Mouse (Mus musculus): ENCODE measurements around the gene Rab1b. TPM values are rescaled to one million over a fixed set of nuclear protein-coding genes. Genes with fewer than 3 reads are reported as not detected.

Gene Rab1b
- total RNA-seq, 2 experiments from 2014 or later, result 188 to 191 TPM

DNA sequence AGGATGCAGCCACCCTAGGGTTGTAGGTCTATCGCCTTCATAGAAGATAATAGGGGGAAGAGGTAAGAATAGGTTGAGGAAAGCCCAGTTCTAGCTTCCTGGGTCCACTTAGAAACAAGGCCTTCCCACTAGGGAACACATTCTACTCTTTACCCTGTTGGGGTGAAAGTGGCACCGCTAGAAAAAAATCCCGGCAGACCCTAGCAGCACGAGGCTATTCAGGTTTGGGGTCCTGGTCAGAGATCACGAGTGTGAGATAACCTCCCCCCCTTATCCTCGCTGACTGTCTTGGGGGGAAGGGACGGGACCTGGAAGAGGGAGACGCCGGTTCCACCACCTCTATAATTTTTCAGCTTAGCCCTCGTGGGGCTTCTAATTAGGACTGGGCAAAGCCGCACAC is 35.8 kb downstream of the Rab1b start:
- no peak for DNase-seq

DNA sequence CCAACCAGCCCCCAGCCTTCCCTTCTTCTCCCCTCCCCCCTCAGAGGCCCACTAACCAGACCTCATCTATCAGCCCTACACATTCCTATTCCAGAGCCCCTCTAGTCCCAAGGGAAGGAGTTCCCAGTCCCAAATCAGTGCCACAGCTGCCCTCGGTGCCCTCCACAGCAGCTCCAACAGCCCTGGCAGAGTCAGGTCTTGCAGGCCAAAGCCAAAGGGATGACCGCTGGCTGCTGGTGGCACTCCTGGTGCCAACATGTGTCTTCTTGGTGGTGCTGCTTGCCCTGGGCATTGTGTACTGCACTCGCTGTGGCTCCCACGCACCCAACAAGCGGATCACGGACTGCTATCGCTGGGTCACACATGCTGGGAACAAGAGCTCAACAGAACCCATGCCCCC is 36.9 kb downstream of the Rab1b start:
- no peak for DNase-seq

DNA sequence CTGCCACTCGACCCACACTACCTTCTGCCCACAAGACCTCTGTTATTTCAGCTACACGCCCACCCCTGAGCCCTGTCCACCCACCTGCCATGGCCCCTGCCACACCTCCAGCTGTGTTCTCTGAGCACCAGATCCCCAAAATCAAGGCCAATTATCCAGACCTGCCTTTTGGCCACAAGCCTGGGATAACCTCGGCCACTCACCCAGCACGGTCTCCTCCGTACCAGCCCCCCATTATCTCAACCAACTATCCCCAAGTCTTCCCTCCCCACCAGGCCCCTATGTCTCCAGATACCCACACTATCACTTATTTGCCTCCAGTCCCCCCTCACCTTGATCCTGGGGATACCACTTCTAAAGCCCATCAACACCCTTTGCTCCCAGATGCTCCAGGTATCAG is 37.4 kb downstream of the Rab1b start:
- DNase-seq, result no peak

DNA sequence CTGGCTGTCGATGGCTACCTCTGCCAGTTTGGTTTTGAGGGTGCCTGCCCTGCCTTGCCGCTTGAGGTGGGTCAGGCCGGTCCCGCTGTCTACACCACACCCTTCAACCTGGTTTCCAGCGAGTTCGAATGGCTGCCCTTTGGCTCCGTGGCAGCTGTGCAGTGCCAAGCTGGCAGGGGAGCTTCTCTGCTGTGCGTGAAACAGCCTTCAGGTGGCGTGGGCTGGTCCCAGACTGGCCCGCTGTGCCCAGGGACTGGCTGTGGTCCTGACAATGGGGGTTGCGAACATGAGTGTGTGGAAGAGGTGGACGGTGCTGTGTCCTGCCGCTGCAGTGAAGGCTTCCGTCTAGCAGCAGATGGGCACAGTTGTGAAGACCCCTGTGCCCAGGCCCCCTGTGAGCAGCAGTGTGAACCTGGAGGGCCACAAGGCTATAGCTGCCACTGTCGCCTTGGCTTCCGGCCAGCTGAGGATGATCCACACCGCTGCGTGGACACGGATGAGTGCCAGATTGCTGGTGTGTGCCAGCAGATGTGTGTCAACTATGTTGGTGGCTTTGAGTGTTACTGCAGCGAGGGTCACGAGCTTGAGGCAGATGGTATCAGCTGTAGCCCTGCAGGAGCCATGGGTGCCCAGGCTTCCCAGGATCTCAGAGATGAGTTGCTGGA is 38.2 kb downstream of the Rab1b start:
- no peak for DNase-seq

DNA sequence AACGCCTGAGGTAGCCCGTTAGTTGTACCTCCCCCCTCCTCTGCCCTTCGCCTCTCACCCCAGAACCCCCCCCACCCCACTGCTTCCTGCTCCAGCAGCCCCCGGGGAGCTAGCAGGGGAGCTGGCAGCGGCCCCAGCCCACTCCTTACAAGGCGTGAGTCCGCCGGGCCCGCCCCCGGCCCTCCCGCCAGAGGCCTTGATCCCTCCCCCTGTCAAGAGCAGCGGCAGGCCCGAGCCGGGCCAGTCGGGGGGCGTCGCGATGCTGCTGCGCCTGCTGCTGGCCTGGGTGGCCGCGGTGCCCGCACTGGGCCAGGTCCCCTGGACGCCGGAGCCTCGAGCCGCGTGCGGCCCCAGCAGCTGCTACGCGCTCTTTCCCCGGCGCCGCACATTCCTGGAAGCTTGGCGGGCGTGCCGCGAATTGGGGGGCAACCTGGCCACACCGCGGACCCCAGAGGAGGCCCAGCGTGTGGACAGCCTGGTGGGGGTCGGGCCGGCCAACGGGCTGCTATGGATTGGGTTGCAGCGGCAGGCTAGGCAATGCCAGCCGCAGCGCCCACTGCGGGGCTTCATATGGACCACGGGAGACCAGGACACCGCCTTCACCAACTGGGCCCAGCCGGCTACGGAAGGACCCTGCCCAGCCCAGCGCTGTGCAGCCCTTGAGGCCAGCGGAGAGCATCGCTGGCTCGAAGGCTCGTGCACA is 38.9 kb downstream of the Rab1b start, which contains the start of gene Cd248:
Gene Cd248, plus strand, starts transcription at position 212 of the 703 bp plus-strand sequence.
- peak; percentile 86 for DNase-seq

DNA sequence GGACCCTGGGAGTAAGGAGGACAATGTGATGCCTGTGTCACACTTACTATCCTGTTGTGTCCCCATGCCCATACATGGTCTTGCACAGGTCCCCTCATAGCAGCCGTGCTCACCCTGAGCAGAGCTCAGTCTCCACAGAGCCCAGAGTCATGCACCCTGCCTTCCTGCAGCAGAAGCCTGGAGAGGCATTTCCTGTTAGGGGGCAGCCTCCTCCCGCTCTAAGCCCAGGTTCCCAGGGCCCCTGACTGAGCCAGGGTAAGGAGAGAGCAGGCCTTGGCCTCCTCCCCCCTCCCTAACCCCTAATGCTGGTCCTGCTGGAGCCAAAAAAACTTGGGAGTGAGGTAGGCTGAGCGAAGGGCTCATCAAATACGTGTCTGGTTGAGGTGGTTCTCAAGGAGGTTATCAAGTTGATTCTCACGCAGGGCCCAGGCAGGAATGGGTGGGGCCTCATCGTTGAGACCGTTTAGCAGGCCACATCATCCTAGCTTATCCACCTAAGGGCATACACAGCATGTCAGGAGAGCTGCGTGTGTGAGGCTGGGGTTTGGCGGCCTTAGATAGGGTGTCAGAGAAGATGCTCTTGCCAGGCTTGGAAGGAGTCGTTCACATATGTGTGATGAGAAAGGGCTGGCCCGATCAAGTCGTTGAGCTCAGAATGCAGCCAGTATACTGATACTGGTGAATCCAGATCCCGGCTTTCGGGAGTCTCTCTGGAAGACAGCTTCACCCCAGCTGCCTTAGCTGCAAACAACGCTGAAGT is 39.7 kb downstream of the Rab1b start:
- DNase-seq, result peak; percentile 31

DNA sequence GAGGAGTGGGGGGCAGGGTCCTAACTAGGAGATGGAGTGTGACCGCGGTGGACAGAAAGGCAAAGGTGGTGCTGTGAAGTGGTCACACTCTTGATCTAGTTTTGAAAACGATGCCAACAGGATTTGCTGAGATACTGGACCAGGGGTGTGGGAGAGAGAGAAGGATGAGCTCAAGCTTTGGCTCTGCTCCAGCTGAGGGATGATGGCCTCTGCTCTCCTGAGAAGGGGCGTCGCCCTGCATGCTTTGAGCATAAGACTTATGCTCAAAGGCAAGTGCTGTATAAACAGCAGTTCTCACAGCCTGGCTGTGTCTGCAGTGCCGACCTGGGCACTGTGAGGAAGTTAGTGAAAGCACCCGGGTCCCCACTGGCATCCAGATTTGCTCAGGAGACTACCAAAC is 41.8 kb downstream of the Rab1b start:
- DNase-seq, result peak; percentile 51

DNA sequence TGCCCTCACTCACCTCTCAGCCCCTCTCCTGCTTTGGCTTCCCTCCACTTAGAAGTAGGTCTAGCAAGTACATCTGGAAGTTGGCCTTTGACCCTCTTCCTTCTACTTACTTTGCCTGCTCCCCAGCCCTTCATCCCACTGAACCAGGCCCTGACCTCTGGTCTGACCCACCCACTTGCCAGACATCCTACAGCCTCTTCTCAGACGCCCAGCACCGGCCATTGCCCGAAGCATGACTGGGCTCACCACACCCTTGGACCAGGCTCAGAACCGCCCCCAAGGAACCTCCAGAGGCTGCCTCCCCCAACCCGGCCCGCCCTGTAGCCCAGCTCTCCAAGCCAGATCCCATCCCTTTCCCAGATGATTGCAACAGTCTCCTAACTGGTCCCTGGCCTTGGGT is 44.4 kb downstream of the Rab1b start:
- DNase-seq, result peak; percentile 46

DNA sequence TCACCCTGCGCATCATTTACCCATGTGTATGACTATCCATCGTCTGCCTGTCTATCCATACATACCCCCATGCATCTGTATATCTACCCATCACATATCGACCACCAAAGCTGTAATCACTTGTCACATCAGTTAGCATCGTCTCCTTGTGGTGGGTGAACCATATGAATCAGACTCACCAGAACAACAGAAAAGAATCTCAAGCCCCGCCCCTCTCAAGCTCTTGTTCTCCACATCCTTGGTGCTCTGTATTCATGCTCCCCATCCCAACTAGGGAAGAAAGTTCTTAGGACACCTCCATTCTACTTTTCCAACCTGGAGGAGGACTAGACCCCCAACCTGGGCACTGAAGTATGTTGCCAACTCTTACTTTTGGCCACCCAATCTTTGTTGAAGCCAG is 44.8 kb downstream of the Rab1b start:
- no peak for DNase-seq

DNA sequence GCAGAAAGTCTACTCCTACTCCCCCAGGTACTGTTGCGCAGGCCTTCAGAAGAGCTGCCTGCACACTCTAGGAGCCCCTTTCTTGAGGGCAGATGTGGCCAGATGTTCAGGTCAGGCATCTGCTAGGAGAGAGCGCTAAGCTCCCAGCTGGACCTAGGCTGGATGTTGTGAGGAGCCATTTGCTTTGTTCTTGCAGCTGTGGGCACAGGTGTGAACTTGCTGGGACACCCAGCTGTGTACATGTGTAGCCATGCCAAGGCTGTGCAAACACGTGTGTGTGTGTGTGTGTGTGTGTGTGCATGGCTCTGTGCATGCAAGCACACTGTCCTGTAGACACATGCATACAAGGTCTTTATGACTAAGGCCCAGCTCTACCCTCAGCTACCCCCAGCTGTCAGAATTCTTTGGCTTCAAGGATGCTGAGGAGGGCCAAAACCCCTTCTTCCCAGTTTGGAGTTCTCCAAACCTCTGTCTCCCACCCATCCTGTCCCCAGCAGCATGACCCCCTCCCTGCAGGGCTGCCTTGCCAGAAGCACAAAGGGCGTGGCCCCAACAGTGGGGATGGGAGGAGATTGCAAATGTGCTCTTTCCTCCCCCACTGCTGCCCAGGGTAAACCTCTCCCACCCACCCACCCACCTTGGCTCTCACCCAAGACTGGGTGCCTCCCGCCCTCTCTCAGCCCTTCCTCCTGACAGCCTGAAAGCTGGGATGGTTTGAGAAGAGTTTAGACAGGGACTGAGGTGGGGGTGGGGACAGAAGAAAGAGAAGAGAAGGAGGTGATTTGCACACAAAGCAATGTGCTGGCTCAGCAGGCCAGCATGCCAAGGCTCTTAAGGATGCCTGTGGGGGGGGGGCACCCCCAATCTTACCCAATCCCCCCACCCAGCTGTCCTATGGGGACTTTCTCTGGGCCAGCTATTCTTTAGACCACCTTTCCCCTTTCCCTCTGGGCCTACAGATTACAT is 46.2 kb downstream of the Rab1b start:
- peak; percentile 47 for DNase-seq

DNA sequence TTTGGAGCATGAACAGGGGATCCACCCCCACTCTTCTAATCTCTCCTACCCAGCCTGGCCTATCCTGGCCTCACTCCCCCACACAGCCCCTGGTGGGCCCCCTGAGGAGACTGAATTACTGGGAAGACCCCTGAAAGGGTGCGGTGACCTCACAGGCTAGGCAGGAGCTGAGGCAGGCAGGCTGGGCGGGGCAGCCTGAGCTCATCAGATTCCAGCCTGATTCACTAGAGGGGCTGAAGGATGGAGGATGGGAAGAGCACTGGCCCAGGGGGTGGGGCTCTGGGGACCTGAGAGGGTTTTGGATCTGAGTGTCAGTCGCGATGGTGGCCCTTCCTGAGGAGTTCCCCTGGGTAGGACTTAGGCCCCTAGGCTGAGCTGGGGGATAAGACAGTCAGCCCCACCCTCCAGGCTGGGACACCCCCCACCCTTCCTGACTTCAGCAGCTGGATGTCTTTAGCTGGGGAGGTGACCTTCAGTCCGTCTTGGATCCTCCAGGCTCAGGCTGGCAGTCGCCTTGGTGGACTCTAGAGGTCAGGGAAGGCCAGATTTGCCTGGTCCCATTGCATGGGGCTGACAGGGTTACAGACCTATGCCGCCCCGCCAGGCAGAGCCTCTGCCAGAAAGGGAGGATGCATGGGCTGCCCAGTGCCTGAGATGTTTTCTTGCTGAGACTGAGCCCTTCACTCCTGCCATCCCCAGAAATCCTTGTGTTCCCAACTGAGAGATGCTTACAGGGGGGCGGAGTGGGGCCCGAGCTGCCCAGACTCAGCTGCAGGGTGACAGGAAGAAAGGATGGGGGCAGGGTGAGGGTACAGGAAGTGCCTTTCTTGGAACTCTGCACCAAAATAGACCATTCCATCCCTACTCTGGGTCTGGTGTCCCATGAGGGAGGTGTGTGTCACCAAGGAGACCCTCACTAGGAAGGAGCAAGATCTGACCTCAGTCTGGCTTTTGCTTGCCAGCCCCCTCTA is 47.8 kb downstream of the Rab1b start:
- DNase-seq, result peak; percentile 48

DNA sequence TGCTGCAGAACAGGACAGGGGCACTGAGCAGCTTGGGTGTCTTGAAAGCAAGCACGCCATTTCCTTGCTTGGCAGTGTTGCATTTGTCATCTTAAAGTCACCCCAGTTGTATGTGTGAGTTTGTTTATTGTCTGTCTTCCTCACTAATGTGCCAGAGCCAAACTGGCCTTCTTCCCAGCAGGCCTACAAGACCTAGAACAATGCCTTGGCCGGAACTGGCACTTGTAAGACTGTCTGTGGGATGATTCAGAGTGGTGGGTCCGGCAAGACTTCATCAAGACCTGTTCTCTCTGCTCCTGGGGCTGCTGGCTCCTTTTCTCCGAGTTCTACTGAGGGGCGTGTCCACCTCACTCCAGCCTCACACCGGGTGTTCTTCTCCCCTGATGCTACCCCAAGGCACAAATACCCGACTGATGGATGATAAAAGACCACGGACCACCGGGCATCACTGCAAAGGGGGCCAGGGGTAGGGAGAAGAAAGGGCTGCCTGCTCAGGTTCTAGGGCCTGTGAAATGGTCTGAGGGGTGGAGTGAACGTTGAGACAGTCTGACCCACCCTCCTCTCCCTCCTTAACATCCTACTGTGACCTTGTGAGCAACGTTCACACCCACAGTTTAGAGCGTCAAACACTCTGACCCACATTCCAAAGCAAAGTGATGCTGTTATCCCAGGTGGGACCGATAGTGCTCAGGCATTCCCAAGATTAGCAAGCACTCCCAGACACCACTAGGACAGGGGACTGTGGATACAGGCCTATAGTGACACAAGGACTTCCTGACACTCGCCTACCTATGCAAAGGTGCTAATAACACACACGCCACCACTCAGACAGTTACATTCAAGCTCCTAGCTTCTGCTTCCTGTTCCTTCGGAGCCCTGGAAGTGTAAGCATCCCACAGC is 48.7 kb downstream of the Rab1b start:
- DNase-seq, result no peak

DNA sequence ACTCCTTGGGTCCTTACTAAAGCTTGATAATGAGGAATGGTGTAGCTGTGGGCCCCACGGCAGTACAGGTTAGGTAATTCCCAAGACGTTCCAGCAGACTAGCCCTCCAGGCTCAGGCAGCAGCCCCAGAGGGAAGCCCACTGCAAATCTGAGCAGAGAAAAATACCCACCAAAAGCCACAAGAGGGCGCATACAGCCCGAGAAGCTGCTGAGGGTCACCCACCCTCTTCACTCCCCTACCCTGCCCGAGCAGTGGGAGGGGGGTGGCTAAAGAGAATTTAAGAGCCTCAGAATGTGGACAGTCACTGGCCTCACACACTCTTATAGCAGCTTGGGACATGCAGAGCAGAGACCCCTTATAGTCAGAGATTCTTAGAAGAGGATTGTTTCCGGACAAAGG is 50.6 kb downstream of the Rab1b start:
- peak; percentile 67 for DNase-seq

DNA sequence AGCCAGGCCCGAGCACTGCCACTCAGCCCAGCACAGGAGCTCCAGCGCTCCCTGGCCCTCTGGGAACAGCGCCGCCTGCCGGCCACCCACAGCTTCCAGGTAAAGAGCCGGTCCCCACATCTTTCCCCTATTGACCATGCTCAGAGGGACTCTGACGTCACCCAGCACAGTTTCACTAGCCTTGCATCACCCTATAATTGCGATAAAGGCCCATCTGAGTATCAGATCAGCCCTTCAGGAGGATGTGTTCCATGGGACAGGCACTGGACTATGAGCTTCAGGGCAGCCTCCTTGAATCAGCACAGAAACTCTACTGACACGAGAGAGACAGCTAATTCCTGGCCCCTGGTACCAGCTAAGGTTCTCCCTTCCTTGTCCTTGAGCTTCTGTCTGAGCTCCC is 53.0 kb downstream of the Rab1b start:
- DNase-seq, result peak; percentile 64

DNA sequence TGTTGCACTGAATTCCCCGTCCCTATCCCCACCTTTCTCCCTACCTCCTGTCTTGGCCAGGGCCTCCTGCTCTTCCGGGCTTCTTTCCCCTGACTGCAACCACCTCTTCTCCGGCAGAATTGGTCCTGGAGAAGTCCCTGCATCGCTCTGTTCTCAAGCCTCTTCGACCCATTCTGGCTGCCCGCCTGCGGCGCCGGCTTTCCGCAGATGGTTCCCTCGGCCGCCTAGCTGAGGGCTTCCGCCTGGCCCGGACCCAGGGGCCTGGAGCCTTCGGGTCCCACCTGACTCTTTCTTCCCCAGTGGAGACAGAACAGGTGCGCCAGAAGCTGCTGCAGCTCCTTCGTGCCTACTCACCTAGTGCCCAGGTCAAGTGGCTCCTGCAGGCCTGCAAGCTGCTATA is 54.0 kb downstream of the Rab1b start:
- no peak for DNase-seq

DNA sequence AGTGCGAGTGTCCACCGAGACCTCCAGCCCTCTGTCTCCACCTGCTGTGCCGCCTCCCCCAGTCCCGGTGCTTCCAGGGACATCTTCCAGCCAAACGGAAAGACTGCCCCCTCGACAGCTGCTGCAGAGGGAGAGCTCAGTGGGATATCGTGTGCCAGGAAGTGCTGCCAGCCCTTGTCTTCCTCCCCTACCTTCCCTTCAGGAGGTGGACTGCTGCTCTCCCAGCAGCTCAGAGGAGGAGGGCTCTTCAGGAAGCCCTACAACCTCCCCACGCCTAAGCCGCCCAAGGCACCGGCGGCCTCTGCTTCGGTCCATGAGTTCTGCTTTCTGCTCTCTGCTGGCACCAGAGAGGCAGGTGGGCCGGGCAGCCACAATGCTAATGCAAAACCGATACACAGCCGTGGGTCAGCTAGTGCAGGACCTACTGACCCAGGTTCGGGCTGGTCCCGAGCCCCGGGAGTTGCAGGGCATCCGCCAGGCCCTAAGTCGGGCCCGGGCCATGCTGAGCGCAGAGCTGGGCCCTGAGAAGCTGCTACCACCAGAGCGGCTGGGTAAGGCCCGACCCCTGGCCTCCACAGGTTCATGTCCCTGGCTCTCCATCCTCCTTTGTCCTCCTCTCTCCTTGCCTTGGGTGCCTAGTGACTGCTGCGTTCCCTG is 54.6 kb downstream of the Rab1b start:
- DNase-seq, result no peak

DNA sequence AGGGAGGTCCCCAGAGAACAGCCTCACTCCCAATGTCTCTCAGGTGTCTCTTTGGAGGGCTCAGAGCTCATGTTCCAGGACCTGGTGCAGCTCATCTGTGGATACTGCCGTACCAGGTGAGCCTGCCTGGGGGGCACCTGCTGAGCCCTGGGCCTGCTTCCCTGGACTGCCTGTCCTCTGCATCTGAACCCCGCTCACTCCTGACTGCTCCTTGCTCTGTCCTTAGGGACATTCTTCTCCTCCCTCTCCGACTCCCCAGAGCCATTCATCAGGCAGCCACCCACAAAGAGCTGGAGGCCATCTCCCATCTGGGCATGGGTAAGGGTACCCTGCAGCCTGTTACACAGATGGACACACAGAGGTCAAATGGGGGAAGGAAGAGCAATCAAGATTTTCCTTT is 55.4 kb downstream of the Rab1b start:
- no peak for DNase-seq

DNA sequence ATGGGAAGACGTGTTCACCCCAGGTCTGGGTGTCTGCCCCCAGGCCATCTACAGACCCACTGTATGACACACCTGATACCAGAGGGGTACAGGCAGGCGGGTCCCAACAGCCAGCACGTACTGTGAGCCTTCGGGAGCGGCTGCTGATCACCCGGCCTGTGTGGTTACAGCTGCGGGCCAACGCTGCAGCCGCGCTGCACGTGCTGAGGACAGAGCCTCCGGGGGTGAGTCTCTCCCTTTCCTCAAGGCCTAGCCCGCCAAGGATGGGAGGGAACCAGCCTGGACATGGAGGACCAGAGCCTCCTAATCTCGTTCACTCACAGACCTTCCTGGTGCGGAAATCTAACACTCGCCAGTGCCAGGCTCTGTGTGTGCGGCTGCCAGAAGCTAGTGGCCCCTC is 55.8 kb downstream of the Rab1b start:
- peak; percentile 35 for DNase-seq

Measured in heart, postnatal 4 days (tissue).